Mouse (Mus musculus) gastrocnemius, postnatal 4 days (tissue): ENCODE measurements at regions not wholly inside any gene's neighbourhood (a gene's known extent, or its start where the extent isn't known, plus 50 kb on each side); places are given as distances from the start of the nearest gene placed in this dataset.

ENCODE experiments used
- DNase-seq, 2 experiments: peaks; one replicate each; pipeline ENCODE4 v3.0.0; 2021 to 2022; ENCODE audit warnings: low spot score in 2 of 2, mixed read lengths in 2 of 2

DNA sequence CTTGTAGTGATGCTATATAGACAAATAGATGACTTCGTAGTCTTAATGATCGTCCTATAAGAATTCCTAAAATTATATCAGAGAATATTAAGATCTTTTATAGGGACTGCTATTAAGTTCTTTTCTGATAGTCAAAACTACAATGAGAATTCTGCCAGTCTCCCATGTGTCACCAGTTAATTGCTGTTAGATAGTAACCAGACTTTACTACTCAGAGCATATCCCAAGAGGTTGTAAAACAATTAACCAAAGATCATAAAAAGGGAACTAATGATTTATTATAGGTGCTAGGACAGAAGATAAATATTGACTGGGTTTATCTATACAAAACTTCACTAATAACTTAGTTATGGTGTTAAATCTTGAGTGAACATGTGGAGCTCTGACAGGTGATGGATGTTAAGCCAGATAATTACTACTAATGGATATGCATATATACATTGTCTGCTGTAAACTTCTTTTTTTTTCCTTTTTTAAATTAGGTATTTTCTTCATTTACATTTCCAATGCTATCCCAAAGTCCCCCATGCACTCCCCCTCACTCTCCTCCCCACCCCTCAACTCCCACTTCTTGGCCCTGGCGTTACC lies 615.5 kb downstream of the Prdm13 start:
- no peak for DNase-seq
